Comparison of ENCODE assay signal across 8 mouse cellular contexts in genomic region chr11:83935986-83936665, GRCm38 (mm10). TPM values are rescaled to one million over a fixed set of nuclear protein-coding genes. Genes with fewer than 3 reads are reported as not detected.
DNase-seq lines count a peak whose midpoint lies in the region; ATAC-seq and TF ChIP-seq lines count a peak whose summit lies in the region.

No protein-coding gene starts in this region.

- peak; percentile 97 for TF ChIP-seq CTCF in lung, postnatal 0 days (IDR thresholded peaks at IDR 0.05)

- H3K27ac ChIP-seq in embryonic facial prominence, embryonic 14.5 days (replicated peaks; ENCODE audit: low read depth, low read length): no peak overlapping the region
- H3K27ac ChIP-seq in lung, postnatal 0 days (ENCODE audit: low read length): no peak overlapping the region

- H3K36me3 ChIP-seq in embryonic facial prominence, embryonic 14.5 days (ENCODE audit: control insufficient read depth, insufficient read depth, low read length): no peaks in the 10 kb centered on the region
- no peaks in the 10 kb centered on the region for H3K36me3 ChIP-seq in lung, postnatal 0 days (ENCODE audit: insufficient read depth, low read length)

- no peaks in the 10 kb centered on the region; the same call in 1 of the 2 replicates for H3K27me3 ChIP-seq in embryonic facial prominence, embryonic 14.5 days (replicated peaks; ENCODE audit: control insufficient read depth, insufficient read depth, low read length)
- no peaks in the 10 kb centered on the region for H3K27me3 ChIP-seq in lung, postnatal 0 days (replicated peaks; ENCODE audit: insufficient read depth, low read length)

- no peaks in the 10 kb centered on the region for H3K4me1 ChIP-seq in embryonic facial prominence, embryonic 14.5 days (ENCODE audit: control insufficient read depth, insufficient read depth, low read length)
- H3K4me1 ChIP-seq in lung, postnatal 0 days (ENCODE audit: insufficient read depth, low read depth, low read length): no peaks in the 10 kb centered on the region

- TF ChIP-seq EP300 in lung, postnatal 0 days (IDR thresholded peaks at IDR 0.05): no peak

- 16% methylated on average over 7 of the region's 7 CpGs for WGBS in embryonic facial prominence, embryonic 14.5 days
- WGBS in lung, postnatal 0 days: 8% methylated on average over 7 of the region's 7 CpGs

- intact Hi-C loops in heart, postnatal 10 days (cut with DNase I): loop anchor here (1.0 to 5.0 kb wide), 2 partner anchors 134 to 151 kb away; no protein-coding TSS in a partner anchor

- DNase-seq in adrenal gland, postnatal 4 days (ENCODE audit: low spot score in 2 of 2): peak; percentile 27 to 62
- peak; percentile 82 for DNase-seq in embryonic facial prominence, embryonic 14.5 days (ENCODE audit: low spot score)
- peak; percentile 75 to 86 for DNase-seq in heart, postnatal 10 days
- peak; percentile 39 to 86 for DNase-seq in layer of hippocampus, adult 18-20 months (ENCODE audit: low spot score in 2 of 2)
- peak; percentile 85 for DNase-seq in lung, postnatal 0 days (ENCODE audit: low spot score)
- DNase-seq in right cerebral cortex, adult 2 months (ENCODE audit: low spot score in 2 of 2): peak; percentile 82 to 83
- peak; percentile 28 for DNase-seq in urinary bladder, postnatal 10 days (ENCODE audit: low spot score)

- no peak overlapping the region for H3K4me3 ChIP-seq in embryonic facial prominence, embryonic 14.5 days (ENCODE audit: low read depth, low read length)
- H3K4me3 ChIP-seq in lung, postnatal 0 days (ENCODE audit: low read depth, low read length): no peak overlapping the region

- ATAC-seq in CD4-positive, CD25-positive, alpha-beta regulatory T cell, adult 4 months: peak; percentile 45
- ATAC-seq in embryonic facial prominence, embryonic 14.5 days (ENCODE audit: low read depth): peak; percentile 55; the same call in 1 of the 2 replicates
- peak; percentile 68 for ATAC-seq in lung, postnatal 0 days

- H3K9ac ChIP-seq in embryonic facial prominence, embryonic 14.5 days (ENCODE audit: low read depth, low read length): no peak overlapping the region
- no peak overlapping the region for H3K9ac ChIP-seq in lung, postnatal 0 days (replicated peaks; ENCODE audit: low read depth)

- no peaks in the 10 kb centered on the region for H3K9me3 ChIP-seq in embryonic facial prominence, embryonic 14.5 days (ENCODE audit: control insufficient read depth, low read length)
- no peaks in the 10 kb centered on the region for H3K9me3 ChIP-seq in lung, postnatal 0 days (ENCODE audit: low read length)

- H3K4me2 ChIP-seq in embryonic facial prominence, embryonic 14.5 days (ENCODE audit: low read depth, low read length): no peak overlapping the region
- H3K4me2 ChIP-seq in lung, postnatal 0 days (replicated peaks; ENCODE audit: low read depth, low read length): no peak overlapping the region

RNA-seq across cellular contexts. Expression of gene Ddx52, which starts 5.7 kb away (rescaled TPM):
- 10 to 100 TPM; 88.7 to 90.2 TPM for polyA plus RNA-seq in CD4-positive, CD25-positive, alpha-beta regulatory T cell, adult 4 months (2017; shearing (Covaris generic))
- 10 to 100 TPM; 23.9 to 26.3 TPM for total RNA-seq in adrenal gland, postnatal 4 days (2021)
- polyA plus RNA-seq in embryonic facial prominence, embryonic 14.5 days (2014; fragmentation: Nextera tagmentation; extraction: Ambion mirVana): 29.0 and 33.3 TPM in 2 replicates
- total RNA-seq in heart, postnatal 10 days (2021): 10 to 100 TPM; 12.3 to 12.4 TPM
- 10 to 100 TPM; 13.1 to 16.4 TPM for total RNA-seq in layer of hippocampus, adult 18-20 months (2021)
- 23.0 and 23.3 TPM in 2 replicates for polyA plus RNA-seq in lung, postnatal 0 days (2015; fragmentation: Nextera tagmentation; extraction: Ambion mirVana)

RNA-seq across cellular contexts. Expression of gene Synrg, which starts 28.1 kb away (rescaled TPM):
- polyA plus RNA-seq in CD4-positive, CD25-positive, alpha-beta regulatory T cell, adult 4 months (2017; shearing (Covaris generic)): 1 to 10 TPM; 9.4 to 9.7 TPM
- total RNA-seq in adrenal gland, postnatal 4 days (2021): 10 to 100 TPM; 40.6 to 46.0 TPM
- polyA plus RNA-seq in embryonic facial prominence, embryonic 14.5 days (2014; fragmentation: Nextera tagmentation; extraction: Ambion mirVana): 10.1 and 11.8 TPM in 2 replicates
- total RNA-seq in heart, postnatal 10 days (2021): 10 to 100 TPM; 20.2 to 25.8 TPM
- total RNA-seq in layer of hippocampus, adult 18-20 months (2021): 10 to 100 TPM; 66.6 to 70.6 TPM
- polyA plus RNA-seq in lung, postnatal 0 days (2015; fragmentation: Nextera tagmentation; extraction: Ambion mirVana): 7.4 and 8.8 TPM in 2 replicates

Comparison
In these comparisons a context has a peak if more than half of its experiments do, and no peak if none do; other contexts are left out.
1. DNase-seq: peak in every context shown above with its lines; median percentile 85 in lung, postnatal 0 days; 82 in right cerebral cortex, adult 2 months; 82 in embryonic facial prominence, embryonic 14.5 days; 80 in heart, postnatal 10 days; 62 in layer of hippocampus, adult 18-20 months; 44 in adrenal gland, postnatal 4 days; 28 in urinary bladder, postnatal 10 days.